Mouse (Mus musculus) forebrain, postnatal 0 days (tissue): ENCODE data around the gene Timm10b. TPM values are rescaled to one million over a fixed set of nuclear protein-coding genes. Genes with fewer than 3 reads are reported as not detected.

ENCODE experiments used
- ATAC-seq: fragments of 200-750 bp; cut with Nextera tagmentation; 2 replicates; pipeline ENCODE4 v1.8.0; 2017; ENCODE audit warnings: mild to moderate bottlenecking, moderate library complexity
- DNase-seq: peaks from one replicate; pipeline ENCODE4 v3.0.0-alpha.2; 2015
- H3K27ac ChIP-seq: fragments of 300-500 bp; sonication (generic); 2 replicates; pipeline ENCODE4 v1.5.1; 2014; ENCODE audit warnings: low read depth, mild to moderate bottlenecking, antibody characterized with exemption, low read length, moderate library complexity, mixed read lengths
- H3K27me3 ChIP-seq: fragments of 300-500 bp; sonication (generic); 2 replicates; pipeline ENCODE4 v1.6.1; 2014; ENCODE audit warnings: mild to moderate bottlenecking, low read length, mixed read lengths; ENCODE audit not compliant: insufficient read depth
- H3K36me3 ChIP-seq: fragments of 300-500 bp; sonication (generic); 2 replicates; pipeline ENCODE4 v1.6.1; 2014; ENCODE audit warnings: mild to moderate bottlenecking, moderate library complexity; ENCODE audit not compliant: insufficient read depth
- H3K4me1 ChIP-seq: fragments of 300-500 bp; sonication (generic); 2 replicates; pipeline ENCODE4 v1.6.1; 2014; ENCODE audit warnings: antibody characterized with exemption; ENCODE audit not compliant: insufficient read depth
- H3K4me2 ChIP-seq: fragments of 300-500 bp; sonication (generic); 2 replicates; pipeline ENCODE4 v1.6.1; 2014; ENCODE audit warnings: low read depth, mild to moderate bottlenecking, moderate library complexity
- H3K4me3 ChIP-seq: fragments of 300-500 bp; sonication (generic); 2 replicates; pipeline ENCODE4 v1.5.1; 2014; ENCODE audit warnings: low read depth, low read length, mixed read lengths
- H3K9ac ChIP-seq: fragments of 300-500 bp; sonication (generic); 2 replicates; pipeline ENCODE4 v1.6.1; 2014; ENCODE audit warnings: mild to moderate bottlenecking
- H3K9me3 ChIP-seq: fragments of 300-500 bp; sonication (generic); 2 replicates; pipeline ENCODE4 v1.6.1; 2016; ENCODE audit warnings: low read length
- CTCF ChIP-seq: sonication (generic); IDR thresholded peaks from 2 replicates; pipeline ENCODE4 v1.5.1; 2016; ENCODE audit warnings: antibody characterized with exemption, control low read depth, low read depth
- WGBS: fragments of 180-500 bp; shearing (Covaris S2); extraction: QIAGEN DNeasy Blood & Tissue Kit; methylation state at CpG from one replicate; pipeline ENCODE4 v1.1.7; 2014; 5-methylcytosine and 5-hydroxymethylcytosine counted together
- polyA plus RNA-seq: library from polyadenylated mRNA; unstranded; fragments of >200 nt; fragmentation: Nextera tagmentation; extraction: Ambion mirVana; gene quantifications from 2 replicates; pipeline ENCODE4 v1.2.1, GENCODE M21; 2015
- total RNA-seq: library from RNA; depleted of rRNA; stranded (reverse); fragments of >200 nt; gene quantifications from 2 replicates; pipeline ENCODE4 v1.2.3, GENCODE M21; 2014

The Timm10b gene
- total and polyA plus RNA-seq, 2 experiments from 2014 or later: 49.8 to 160 TPM

GRCm38 (mm10) chr7:105616561-105616960, 23.3 kb upstream of the Timm10b start:
- no peak for TF ChIP-seq CTCF
- Histone ChIP-seq H3K9ac (no peak overlapping the region), H3K27ac (no peak overlapping the region), H3K4me3 (no peak overlapping the region), H3K4me2 (no peak overlapping the region), H3K9me3 (no peaks in the 10 kb centered on the region), H3K36me3 (peaks cover 98% of the 10 kb centered on the region), H3K4me1 (no peaks in the 10 kb centered on the region), H3K27me3 (no peaks in the 10 kb centered on the region)
- ATAC-seq (no peak), DNase-seq (no peak)
- 91% methylated on average over 6 of the region's 6 CpGs for WGBS

GRCm38 (mm10) chr7:105617810-105618209, 22.0 kb upstream of the Timm10b start:
- Histone ChIP-seq H3K4me3 (no peak overlapping the region), H3K9me3 (no peaks in the 10 kb centered on the region), H3K27ac (no peak overlapping the region), H3K4me1 (no peaks in the 10 kb centered on the region), H3K4me2 (no peak overlapping the region), H3K36me3 (peaks cover 96% of the 10 kb centered on the region), H3K27me3 (no peaks in the 10 kb centered on the region), H3K9ac (no peak overlapping the region)
- 96% methylated on average over 22 of the region's 22 CpGs for WGBS
- ATAC-seq: no peak
- DNase-seq: no peak
- TF ChIP-seq CTCF: no peak

GRCm38 (mm10) chr7:105619701-105620100, 20.2 kb upstream of the Timm10b start:
- Histone ChIP-seq H3K9ac (no peak overlapping the region), H3K4me1 (no peaks in the 10 kb centered on the region), H3K27ac (no peak overlapping the region), H3K9me3 (no peaks in the 10 kb centered on the region), H3K4me2 (no peak overlapping the region), H3K4me3 (no peak overlapping the region), H3K36me3 (peaks cover 97% of the 10 kb centered on the region), H3K27me3 (no peaks in the 10 kb centered on the region)
- no peak for ATAC-seq
- DNase-seq: no peak
- WGBS: 70% methylated on average over 3 of the region's 3 CpGs
- no peak for TF ChIP-seq CTCF

- no peaks in the 10 kb centered on the region for H3K27me3 ChIP-seq
- H3K36me3 ChIP-seq: peaks cover 91% of the 10 kb centered on the region
- WGBS: 90% methylated on average over 4 of the region's 4 CpGs
- H3K27ac ChIP-seq: no peak overlapping the region
- ATAC-seq: no peak
- H3K9me3 ChIP-seq: no peaks in the 10 kb centered on the region
- no peak for TF ChIP-seq CTCF
- H3K4me2 ChIP-seq: no peak overlapping the region
- no peak for DNase-seq
- H3K9ac ChIP-seq: no peak overlapping the region
- no peaks in the 10 kb centered on the region for H3K4me1 ChIP-seq
- no peak overlapping the region for H3K4me3 ChIP-seq
Observed at GRCm38 (mm10) chr7:105621053-105621452, 18.8 kb upstream of the Timm10b start.

GRCm38 (mm10) chr7:105621646-105622292, 18.1 kb upstream of the Timm10b start:
- no peak for TF ChIP-seq CTCF
- Histone ChIP-seq H3K36me3 (peaks cover 84% of the 10 kb centered on the region), H3K9ac (no peak overlapping the region), H3K27ac (no peak overlapping the region), H3K9me3 (no peaks in the 10 kb centered on the region), H3K4me3 (no peak overlapping the region), H3K4me2 (no peak overlapping the region), H3K4me1 (no peaks in the 10 kb centered on the region), H3K27me3 (no peaks in the 10 kb centered on the region)
- no peak for ATAC-seq
- DNase-seq: no peak
- WGBS: 84% methylated on average over 8 of the region's 8 CpGs

- peaks cover 48% of the 10 kb centered on the region for H3K36me3 ChIP-seq
- H3K27ac ChIP-seq: no peak overlapping the region
- no peaks in the 10 kb centered on the region; the same call in 1 of the 2 replicates for H3K4me1 ChIP-seq
- H3K4me2 ChIP-seq: no peak overlapping the region
- 79% methylated on average over 6 of the region's 6 CpGs for WGBS
- no peak overlapping the region for H3K4me3 ChIP-seq
- no peaks in the 10 kb centered on the region for H3K27me3 ChIP-seq
- no peak for ATAC-seq
- no peak for TF ChIP-seq CTCF
- no peaks in the 10 kb centered on the region for H3K9me3 ChIP-seq
- H3K9ac ChIP-seq: no peak overlapping the region
- no peak for DNase-seq
Observed at GRCm38 (mm10) chr7:105625397-105625796, 14.5 kb upstream of the Timm10b start.

- Histone ChIP-seq H3K27ac (no peak overlapping the region), H3K9ac (no peak overlapping the region), H3K36me3 (peaks cover 17% of the 10 kb centered on the region), H3K4me3 (no peak overlapping the region), H3K27me3 (no peaks in the 10 kb centered on the region), H3K9me3 (no peaks in the 10 kb centered on the region), H3K4me1 (peaks cover 14% of the 10 kb centered on the region), H3K4me2 (no peak overlapping the region)
- ATAC-seq (peak; percentile 12; the same call in 1 of the 2 replicates), DNase-seq (peak; percentile 44)
- WGBS: 12% methylated on average over 3 of the region's 3 CpGs
- TF ChIP-seq CTCF: no peak
Observed at GRCm38 (mm10) chr7:105628633-105629032, 11.2 kb upstream of the Timm10b start.
